Mouse (Mus musculus) urinary bladder, postnatal 10 days (tissue): Measurements from ENCODE around the gene Hip1.

ENCODE experiments used
- DNase-seq: peaks from one replicate; pipeline ENCODE4 v3.0.0; 2022; ENCODE audit warnings: low spot score

Gene Hip1

GRCm38 (mm10) chr5:135531306-135531845 lies 13.5 kb downstream of the Hip1 start:
- DNase-seq = no peak

GRCm38 (mm10) chr5:135529964-135530363 lies 15.0 kb downstream of the Hip1 start:
- DNase-seq = no peak

GRCm38 (mm10) chr5:135529310-135529709 lies 15.6 kb downstream of the Hip1 start:
- no peak for DNase-seq

DNA sequence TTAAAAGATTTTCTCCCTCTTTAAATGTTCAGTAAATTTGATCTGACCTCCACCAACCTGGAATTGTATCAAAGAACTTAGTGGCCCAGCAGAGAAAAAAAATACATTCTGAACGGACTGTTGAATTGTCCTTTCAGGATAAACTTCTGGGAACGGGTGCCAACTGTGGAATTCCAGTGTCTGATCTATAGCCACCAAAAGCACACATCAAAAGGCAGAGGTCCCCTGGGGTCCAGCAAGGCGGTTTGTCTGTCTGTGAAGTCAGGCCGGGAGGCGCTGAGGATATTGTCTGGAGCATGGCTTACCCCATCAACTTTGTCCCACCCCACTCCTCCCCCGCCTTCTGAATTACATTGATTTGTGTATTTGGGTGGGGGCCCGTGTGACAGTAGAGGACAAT lies 16.9 kb downstream of the Hip1 start:
- no peak for DNase-seq

DNA sequence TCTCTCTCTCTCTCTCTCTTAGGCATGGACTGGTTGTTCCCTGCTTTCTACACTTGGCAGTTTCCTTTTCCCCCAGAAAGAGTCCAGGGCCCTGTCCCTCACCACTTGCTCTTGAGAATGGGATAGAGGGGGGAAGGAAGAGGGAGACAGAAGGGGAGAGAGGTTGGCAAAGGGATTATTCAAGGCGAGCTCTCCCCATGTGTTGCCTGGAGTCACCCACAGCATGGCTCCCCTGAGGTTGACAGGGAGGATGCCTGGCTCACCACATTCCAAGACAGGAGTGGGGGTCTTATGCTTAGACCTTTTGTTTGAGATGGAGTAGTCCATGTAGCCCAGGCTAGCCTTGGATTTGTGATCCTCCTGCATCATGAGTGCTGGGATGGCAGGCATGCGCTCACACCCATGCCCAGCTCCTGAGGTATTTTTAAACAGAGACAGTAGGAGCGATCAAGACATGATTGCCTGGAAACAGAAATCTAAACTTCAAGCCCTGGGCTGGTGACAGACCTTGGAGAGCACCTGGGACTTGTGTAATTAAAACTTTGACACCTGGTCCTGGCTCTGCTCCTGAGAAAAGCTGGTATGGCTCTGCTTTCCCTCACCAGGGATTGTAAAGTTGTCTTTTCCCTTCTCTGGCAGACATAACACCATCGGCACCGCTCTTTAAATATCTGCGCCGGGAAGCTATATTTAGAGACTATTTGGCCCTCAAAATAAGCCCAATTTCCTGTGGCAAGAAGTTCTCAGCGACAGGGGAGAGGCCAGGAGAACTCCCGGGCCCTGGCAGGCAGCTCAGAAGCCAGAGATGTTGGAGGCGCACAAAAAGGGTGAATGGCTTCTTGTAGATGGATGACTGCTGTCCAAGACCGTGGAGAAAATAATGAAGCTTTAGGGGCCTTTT lies 20.0 kb downstream of the Hip1 start:
- no peak for DNase-seq

- DNase-seq = no peak
These were observed 20.8 kb downstream of the Hip1 start for GRCm38 (mm10) chr5:135524087-135524486.

DNA sequence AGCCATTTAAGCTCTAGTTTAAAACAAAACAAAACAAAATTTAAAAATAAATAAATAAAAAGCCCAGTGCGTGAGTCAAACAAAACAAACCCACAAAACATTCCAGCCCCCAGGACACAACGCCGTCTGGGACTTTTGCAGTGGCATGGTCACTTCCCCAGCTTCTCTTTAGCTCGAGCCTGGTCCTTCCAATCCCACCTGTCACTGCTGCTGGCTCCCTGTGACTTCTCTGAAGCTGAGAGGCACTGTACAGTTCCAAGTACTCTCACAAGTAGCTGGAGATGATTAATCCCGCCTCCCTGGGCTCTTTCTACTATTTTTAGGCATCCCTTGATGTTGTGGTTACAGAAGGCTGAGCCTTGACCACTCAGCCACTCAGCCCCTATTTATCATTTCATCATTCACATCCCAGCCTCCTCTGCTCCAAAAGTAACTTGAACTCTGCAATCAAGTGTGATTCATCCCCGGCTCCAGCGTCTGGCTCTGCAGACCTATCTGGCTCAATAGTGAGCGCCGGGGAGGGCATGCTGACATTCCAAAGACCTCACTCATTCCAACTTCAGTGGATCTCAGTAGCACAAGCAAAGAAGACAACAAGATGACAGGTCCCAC lies 22.7 kb downstream of the Hip1 start:
- no peak for DNase-seq

DNA sequence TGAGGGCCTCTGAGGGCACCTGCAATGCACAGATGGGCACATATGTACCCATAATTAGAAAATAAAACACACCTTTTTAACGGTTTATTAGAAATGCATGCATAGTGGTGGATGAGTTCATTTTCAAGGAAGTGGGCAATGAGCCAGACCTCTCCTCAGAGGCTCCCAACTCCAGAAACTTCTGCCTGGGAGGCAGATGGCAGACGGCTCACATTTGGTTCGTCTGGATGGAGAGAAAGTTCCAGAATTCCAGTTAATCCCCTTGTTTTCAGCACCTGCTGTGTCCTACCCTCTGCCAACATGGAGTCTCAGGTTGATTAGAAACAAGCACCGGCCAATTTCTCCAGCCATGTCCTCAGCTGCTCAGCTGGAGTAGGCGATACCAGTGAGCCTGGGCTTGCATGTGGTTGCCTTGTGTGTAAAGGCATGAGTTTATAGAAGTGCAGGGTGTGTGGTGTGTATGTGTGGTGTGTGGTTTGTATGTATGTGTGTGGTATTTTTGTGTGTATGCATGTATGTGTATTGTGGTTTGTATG lies 27.5 kb downstream of the Hip1 start:
- DNase-seq = no peak

GRCm38 (mm10) chr5:135513131-135513530 lies 31.8 kb downstream of the Hip1 start:
- DNase-seq = no peak

- no peak for DNase-seq
These were observed 33.8 kb downstream of the Hip1 start for GRCm38 (mm10) chr5:135511105-135511504.

DNA sequence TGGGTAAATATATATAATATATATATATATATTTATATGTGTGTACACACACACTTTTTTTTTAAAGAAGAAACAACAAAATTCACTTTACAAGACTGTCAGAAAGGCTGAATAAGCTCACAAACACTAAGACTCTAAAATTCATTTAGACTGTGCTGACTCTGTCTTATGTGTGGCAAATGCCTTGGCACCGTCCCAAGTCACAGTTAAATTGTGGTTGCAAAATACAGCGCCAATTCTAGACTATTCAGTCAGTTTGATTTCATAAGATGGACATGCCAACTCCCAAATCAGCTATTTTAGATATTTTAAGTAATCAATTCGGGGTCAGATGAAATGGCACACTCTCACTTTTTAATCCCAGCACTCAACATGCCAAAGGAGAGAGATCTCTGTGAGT lies 36.6 kb downstream of the Hip1 start:
- DNase-seq = no peak

GRCm38 (mm10) chr5:135507561-135508273 lies 37.2 kb downstream of the Hip1 start:
- DNase-seq = no peak

DNA sequence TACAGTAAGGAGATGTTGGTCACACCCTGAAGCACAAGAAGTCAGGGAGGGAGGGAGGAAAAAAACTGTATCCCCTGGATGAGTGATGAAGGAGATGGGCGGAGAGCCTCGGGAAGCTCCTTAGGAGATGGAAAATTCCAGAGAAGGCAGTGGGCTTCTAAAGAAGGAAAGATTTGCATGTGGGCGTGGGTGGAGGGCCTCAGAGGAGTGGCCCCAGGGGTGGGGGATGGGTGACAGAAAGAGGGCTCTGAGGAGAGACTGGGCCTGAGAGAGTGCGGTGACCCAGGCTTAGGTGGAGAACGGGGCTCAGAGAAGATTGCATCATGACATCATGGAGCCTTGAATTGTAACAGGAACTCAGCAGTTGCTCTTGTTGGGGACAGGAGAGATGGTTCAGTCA lies 39.5 kb downstream of the Hip1 start:
- no peak for DNase-seq

GRCm38 (mm10) chr5:135502931-135503330 lies 42.0 kb downstream of the Hip1 start:
- no peak for DNase-seq

- DNase-seq = no peak
These were observed 42.9 kb downstream of the Hip1 start for GRCm38 (mm10) chr5:135502027-135502426.

DNA sequence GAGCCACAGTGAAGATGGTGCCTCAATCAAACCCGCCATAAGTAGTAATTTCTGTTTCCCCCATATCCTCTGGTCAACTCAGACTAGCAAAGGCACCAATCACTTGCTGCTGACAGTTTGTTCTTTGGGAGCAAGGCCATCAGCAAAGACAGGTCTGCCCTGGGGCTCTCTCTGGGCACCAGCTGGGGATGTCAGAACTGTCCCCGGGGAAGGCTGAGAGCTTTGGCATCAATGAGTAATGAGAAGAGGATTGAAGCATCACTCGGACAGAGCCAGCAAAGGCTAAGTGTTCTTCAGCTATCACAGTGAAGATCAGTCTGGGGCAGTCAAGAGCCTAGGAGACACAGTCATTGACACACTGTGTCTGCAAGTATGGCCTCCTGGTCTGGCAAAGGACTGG lies 46.0 kb downstream of the Hip1 start:
- no peak for DNase-seq

- DNase-seq = no peak
These were observed 47.5 kb downstream of the Hip1 start for GRCm38 (mm10) chr5:135497347-135497955.

DNA sequence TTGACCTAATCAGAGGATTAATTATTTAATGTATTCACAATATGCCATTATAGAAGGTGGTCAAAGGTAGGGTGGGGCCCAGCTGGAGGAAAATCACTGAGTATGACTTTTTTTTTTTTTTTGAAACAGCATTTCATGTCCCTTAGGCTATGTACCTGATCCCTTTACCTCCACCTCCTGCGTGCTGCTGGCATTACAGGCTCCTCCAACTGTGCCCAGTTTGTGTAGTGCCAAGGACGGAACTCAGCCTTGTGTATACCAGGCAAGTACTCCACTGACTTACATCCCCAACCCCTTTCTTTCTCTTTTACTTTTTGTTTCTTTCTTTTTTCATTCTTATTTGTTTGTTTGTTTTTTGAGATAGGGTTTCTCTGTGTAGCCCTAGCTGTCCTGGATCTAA lies 48.4 kb downstream of the Hip1 start:
- no peak for DNase-seq

- no peak for DNase-seq
These were observed 49.4 kb downstream of the Hip1 start for GRCm38 (mm10) chr5:135495471-135495870.

DNA sequence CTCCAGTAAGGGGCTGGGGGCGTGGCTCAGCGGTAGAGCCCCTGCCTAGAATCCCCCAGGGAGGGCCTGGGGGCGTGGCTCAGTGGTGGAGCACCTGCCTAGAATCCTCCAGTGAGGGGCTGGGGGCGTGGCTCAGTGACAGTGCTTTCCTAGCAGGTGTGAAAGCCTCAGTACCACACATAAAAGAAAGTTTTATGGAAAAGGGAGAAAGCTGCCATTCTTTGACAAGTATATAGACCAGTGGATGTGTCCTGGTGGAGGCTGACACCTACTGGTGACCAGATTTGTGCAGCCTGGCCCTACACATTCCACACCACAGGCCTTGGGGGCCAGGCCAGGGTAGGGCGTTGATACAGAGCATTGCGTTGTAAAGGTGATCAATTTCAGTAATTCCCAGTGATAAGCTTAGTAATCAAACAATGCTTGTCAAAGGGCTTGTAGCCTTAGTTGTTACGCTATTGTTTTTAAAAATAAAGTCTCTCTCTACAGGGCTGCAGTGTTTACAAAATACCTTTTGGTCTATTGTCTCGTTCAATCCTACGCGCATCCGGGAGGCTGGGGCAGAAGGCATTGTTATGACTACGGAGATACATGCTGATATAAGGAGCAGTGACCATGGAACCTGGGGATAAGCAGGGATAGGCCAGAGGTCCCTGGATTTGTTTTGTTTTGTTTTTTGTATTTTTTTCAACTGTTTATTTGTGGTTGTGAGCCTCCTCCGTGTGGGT lies 50.6 kb downstream of the Hip1 start:
- no peak for DNase-seq

DNA sequence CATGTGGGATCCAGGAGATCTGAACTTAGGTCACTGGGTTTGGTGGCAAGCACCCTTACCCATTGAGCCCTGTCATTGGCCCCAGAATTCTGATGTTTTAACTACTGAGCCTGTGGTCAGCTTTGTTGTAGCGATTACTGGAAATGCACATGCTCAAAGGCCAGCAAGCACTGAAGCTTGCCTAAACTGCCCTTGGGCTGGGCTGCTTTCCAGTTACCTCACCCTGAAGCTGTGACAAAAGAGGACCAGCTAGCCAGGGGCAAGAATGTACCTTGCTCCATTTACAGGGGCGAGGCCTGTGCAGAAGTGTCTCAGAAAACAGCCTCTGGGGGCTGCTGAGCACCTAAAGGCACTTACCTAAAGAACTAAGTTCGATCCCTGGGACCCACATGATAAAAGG lies 51.8 kb downstream of the Hip1 start:
- no peak for DNase-seq
